Mouse (Mus musculus) hindbrain, embryonic 12.5 days (tissue): ENCODE results near the gene Sgsm2. TPM values are rescaled to one million over a fixed set of nuclear protein-coding genes. Genes with fewer than 3 reads are reported as not detected.

Source experiments
- ATAC-seq: fragments of 200-750 bp; cut with Nextera tagmentation; 2 replicates; pipeline ENCODE4 v1.8.0; 2017; ENCODE audit warnings: moderate TSS enrichment; ENCODE audit not compliant: low FRiP score
- H3K27ac ChIP-seq: fragments of 300-500 bp; sonication (generic); 2 replicates; pipeline ENCODE4 v1.5.1; 2016; ENCODE audit warnings: mild to moderate bottlenecking
- H3K27me3 ChIP-seq: fragments of 300-500 bp; sonication (generic); 2 replicates; pipeline ENCODE4 v1.6.1; 2016; ENCODE audit warnings: mild to moderate bottlenecking
- H3K36me3 ChIP-seq: fragments of 300-500 bp; sonication (generic); 2 replicates; pipeline ENCODE4 v1.6.1; 2016; ENCODE audit warnings: mild to moderate bottlenecking
- H3K4me1 ChIP-seq: fragments of 300-500 bp; sonication (generic); 2 replicates; pipeline ENCODE4 v1.6.1; 2016
- H3K4me2 ChIP-seq: fragments of 300-500 bp; sonication (generic); replicated peaks from 2 replicates; pipeline ENCODE4 v1.6.1; 2016; ENCODE audit warnings: mild to moderate bottlenecking
- H3K4me3 ChIP-seq: fragments of 300-500 bp; sonication (generic); 2 replicates; pipeline ENCODE4 v1.5.1; 2016; ENCODE audit warnings: mild to moderate bottlenecking
- H3K9ac ChIP-seq: fragments of 300-500 bp; sonication (generic); 2 replicates; pipeline ENCODE4 v1.6.1; 2016; ENCODE audit warnings: mild to moderate bottlenecking, moderate library complexity
- H3K9me3 ChIP-seq: fragments of 300-500 bp; sonication (generic); replicated peaks from 2 replicates; pipeline ENCODE4 v1.6.1; 2016; ENCODE audit warnings: mild to moderate bottlenecking
- WGBS: fragments of 180-500 bp; shearing (Covaris S2); methylation state at CpG from one replicate; pipeline ENCODE4 v1.1.7; 2016; 5-methylcytosine and 5-hydroxymethylcytosine counted together
- polyA plus RNA-seq: library from polyadenylated mRNA; unstranded; fragments of >200 nt; fragmentation: Nextera tagmentation; extraction: Ambion mirVana; gene quantifications from 2 replicates; pipeline ENCODE4 v1.2.1, GENCODE M21; 2016

Gene Sgsm2
- polyA plus RNA-seq, 1 experiment from 2014 or later = 16.1 TPM

DNA sequence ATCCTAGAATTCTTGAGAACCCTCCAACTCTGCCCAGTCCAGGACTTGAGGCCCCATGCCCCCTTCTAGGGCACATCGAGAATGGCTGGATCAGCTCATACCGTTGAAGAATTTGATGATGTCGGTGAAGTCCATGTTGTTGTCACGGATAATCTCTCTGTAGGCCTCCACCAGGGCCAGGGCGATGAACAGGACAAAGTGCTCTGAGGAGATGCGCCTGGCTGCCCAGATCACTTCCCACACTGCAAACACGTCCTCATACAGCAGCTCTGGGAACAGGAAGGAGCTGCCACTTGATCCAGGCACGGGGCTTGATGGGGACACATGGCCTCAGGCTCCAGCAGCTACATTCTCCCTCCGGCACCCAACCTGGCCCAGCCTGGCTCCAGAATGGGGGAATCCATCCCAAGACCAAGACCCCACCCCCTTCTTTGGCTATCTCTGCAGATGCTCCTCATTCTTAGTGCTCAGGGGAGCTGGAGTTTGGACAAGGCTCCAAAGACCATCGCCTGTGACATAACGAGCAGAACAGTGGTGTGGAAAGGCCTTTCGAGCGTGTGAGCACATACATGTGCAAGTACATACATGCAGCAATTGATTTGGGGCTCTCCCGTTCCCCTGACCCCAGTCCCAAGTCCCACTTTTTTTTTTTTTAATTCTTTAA is 45.7 kb downstream of the Sgsm2 start:
- Histone ChIP-seq H3K27me3 (no peaks in the 10 kb centered on the region), H3K9me3 (no peaks in the 10 kb centered on the region), H3K27ac (no peak overlapping the region), H3K4me1 (peaks cover 10% of the 10 kb centered on the region), H3K4me3 (no peak overlapping the region), H3K9ac (no peak overlapping the region), H3K36me3 (peaks cover 32% of the 10 kb centered on the region), H3K4me2 (no peak overlapping the region)
- WGBS = 85% methylated on average over 14 of the region's 14 CpGs
- no peak for ATAC-seq

DNA sequence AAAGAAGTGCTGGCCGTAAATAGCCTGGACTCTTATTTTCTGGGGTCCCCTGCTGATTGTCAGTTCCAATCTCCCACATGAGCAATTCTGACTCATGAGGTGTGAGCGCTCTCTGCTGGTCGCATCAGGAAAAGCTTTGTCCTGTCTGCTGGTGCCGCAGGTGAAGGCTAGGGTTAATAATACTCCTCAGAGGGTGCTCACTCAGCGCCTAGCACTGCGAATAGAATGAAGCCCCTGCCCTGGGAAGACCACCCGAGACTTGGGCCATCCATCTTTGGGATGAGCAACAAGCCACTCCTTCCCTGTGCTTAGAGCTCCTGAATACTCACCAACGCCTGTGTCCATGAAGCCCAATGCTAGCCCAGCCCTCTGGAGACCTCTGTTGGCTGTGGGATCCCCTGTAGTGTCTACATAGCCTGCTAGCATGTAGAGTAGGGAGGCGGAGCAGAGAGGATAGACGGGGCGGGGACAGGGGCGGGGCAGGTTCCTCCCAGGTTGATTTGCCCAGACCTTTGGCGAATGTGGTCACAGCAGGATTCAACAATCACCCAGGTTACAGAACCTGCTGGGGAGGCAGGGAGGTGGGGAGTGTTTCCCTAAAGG is 48.8 kb downstream of the Sgsm2 start:
- Histone ChIP-seq H3K4me3 (no peak overlapping the region), H3K4me1 (peaks cover 13% of the 10 kb centered on the region), H3K4me2 (0 out of 2 replicates have a peak overlapping the region, but pooled peaks have one; percentile 6), H3K36me3 (peaks cover 45% of the 10 kb centered on the region), H3K27me3 (no peaks in the 10 kb centered on the region), H3K9ac (no peak overlapping the region), H3K9me3 (0 out of 2 replicates have a peak, but pooled peaks cover 4% of the 10 kb centered on the region), H3K27ac (peak overlapping the region; percentile 40; the same call in 1 of the 2 replicates)
- peak; percentile 66 for ATAC-seq
- WGBS = 2% methylated on average over 13 of the region's 13 CpGs

DNA sequence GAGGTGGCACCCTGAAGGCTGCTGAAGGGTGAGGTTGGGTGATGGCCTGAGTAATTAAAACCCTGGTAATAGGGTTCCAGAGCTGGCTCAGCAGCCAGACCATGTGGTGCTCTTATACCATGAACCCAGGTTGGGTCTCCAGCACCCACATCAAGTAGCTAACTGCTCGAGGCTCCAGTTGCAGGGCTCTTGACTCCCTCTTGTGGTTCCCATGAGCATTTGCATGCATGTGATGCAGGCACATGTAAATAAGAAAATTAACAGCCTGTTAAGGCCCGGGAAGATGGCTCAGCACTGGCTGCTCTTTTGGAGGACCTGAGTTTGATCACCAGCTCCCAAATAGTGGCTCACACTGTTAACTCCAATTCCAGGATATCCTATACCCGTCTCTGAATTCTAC is 51.1 kb downstream of the Sgsm2 start:
- 68% methylated on average over 3 of the region's 3 CpGs for WGBS
- Histone ChIP-seq H3K36me3 (peaks cover 55% of the 10 kb centered on the region), H3K9ac (no peak overlapping the region)

DNA sequence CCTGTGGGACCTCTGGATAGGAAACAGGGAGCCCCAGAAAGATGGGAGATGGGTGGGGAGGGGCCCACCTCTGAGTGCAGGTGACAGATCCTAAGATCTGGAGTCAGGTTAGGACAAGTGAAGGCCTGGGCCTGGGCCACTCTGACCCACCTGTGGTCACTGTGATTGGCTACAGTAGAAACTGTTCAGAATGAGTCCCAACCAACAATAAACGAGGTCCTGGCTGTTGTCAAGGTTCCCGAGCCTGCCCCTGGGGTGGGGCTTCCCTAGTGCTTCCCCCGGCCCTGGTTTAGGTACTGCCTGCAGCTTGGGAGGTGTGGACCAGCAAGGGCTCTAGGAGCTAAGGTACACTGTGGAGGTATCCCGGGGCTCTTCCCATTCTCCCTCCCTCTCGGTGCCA is 53.1 kb downstream of the Sgsm2 start:
- 0 out of 2 replicates have a peak, but pooled peaks cover 4% of the 10 kb centered on the region for H3K9me3 ChIP-seq
- H3K4me3 ChIP-seq = no peak overlapping the region
- WGBS = 67% methylated on average over 5 of the region's 5 CpGs
- H3K27ac ChIP-seq = no peak overlapping the region
- ATAC-seq = no peak
- peaks cover 19% of the 10 kb centered on the region for H3K4me1 ChIP-seq
- peaks cover 42% of the 10 kb centered on the region for H3K36me3 ChIP-seq
- H3K4me2 ChIP-seq = no peak overlapping the region
- no peak overlapping the region for H3K9ac ChIP-seq
- no peaks in the 10 kb centered on the region for H3K27me3 ChIP-seq

More for the DNA sequence above, 51.1 kb downstream of the Sgsm2 start:
- Histone ChIP-seq H3K27me3 (no peaks in the 10 kb centered on the region), H3K4me1 (peaks cover 14% of the 10 kb centered on the region), H3K27ac (no peak overlapping the region), H3K4me3 (no peak overlapping the region), H3K9me3 (0 out of 2 replicates have a peak, but pooled peaks cover 4% of the 10 kb centered on the region), H3K4me2 (no peak overlapping the region)
- ATAC-seq = no peak

DNA sequence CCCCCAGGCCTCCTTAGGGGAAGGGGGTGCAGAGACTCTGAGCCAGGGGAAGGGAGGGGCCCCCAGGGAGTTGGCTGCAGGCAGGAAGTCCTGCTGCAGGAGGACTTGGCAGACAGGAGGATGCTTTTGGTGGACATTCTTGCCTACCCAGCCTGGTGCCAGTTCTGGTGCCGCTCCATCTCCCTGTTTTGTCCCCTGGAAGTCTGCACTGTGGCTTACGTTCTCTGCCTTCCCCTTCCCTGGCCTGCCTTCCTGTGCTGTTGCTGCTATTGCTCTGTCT is 53.5 kb downstream of the Sgsm2 start:
- Histone ChIP-seq H3K4me1 (peaks cover 19% of the 10 kb centered on the region), H3K9me3 (0 out of 2 replicates have a peak, but pooled peaks cover 4% of the 10 kb centered on the region), H3K27me3 (no peaks in the 10 kb centered on the region), H3K36me3 (peaks cover 42% of the 10 kb centered on the region), H3K9ac (0 out of 2 replicates have a peak overlapping the region, but pooled peaks have one; percentile 5), H3K27ac (no peak overlapping the region), H3K4me2 (no peak overlapping the region), H3K4me3 (no peak overlapping the region)
- 80% methylated on average over 2 of the region's 2 CpGs for WGBS
- no peak for ATAC-seq

DNA sequence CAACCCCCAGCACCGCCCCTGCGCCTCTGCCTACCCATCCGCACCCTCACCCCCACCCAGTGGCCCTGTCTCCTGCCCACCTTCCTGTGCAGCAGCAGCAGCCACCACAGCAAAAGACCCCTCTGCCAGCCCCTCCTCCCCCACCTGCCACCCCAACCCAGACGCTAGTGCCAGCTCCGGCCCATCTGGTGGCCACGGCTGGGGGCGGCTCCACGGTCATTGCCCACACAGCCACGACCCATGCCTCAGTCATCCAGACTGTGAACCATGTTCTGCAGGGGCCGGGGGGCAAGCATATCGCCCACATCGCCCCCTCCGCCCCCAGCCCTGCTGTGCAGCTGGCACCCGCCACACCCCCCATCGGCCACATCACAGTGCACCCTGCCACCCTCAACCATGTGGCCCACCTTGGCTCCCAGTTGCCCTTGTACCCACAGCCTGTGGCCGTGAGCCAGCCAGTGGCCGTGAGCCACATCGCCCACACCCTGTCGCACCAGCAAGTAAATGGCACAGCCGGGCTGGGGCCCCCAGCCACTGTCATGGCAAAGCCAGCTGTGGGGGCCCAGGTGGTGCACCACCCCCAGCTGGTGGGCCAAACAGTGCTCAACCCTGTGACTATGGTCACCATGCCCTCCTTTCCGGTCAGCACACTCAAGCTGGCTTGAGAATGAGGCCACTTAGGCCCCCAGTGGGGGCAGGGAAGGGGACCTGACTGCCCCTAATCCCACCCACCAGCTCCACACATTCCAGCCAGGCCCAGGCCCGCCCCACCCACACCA is 54.0 kb downstream of the Sgsm2 start:
- no peak overlapping the region for H3K27ac ChIP-seq
- H3K4me2 ChIP-seq = no peak overlapping the region
- 0 out of 2 replicates have a peak, but pooled peaks cover 4% of the 10 kb centered on the region for H3K9me3 ChIP-seq
- H3K36me3 ChIP-seq = peaks cover 42% of the 10 kb centered on the region
- ATAC-seq = no peak
- H3K27me3 ChIP-seq = no peaks in the 10 kb centered on the region
- WGBS = 91% methylated on average over 21 of the region's 22 CpGs
- no peak overlapping the region for H3K4me3 ChIP-seq
- peaks cover 17% of the 10 kb centered on the region for H3K4me1 ChIP-seq
- H3K9ac ChIP-seq = 0 out of 2 replicates have a peak overlapping the region, but pooled peaks have one; percentile 5

DNA sequence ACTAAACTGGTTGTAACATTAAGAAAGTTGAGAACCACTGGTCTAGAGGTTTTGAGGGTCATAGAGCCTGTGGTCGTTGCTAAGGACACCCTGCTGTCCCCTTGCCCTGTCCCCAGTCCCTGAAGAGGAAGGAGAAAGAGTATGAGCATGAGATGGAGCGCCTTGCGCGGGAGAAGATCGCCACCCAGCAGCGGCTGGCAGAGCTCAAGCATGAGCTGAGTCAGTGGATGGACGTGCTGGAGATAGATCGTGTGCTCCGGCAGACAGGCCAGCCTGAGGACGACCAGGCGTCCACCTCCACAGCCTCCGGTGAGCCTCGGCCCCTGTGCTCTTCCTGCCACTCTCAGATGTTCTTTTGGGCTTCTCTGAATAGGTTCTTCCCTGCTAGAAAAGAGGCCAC is 54.8 kb downstream of the Sgsm2 start:
- H3K36me3 ChIP-seq = peaks cover 42% of the 10 kb centered on the region
- 86% methylated on average over 13 of the region's 13 CpGs for WGBS

DNA sequence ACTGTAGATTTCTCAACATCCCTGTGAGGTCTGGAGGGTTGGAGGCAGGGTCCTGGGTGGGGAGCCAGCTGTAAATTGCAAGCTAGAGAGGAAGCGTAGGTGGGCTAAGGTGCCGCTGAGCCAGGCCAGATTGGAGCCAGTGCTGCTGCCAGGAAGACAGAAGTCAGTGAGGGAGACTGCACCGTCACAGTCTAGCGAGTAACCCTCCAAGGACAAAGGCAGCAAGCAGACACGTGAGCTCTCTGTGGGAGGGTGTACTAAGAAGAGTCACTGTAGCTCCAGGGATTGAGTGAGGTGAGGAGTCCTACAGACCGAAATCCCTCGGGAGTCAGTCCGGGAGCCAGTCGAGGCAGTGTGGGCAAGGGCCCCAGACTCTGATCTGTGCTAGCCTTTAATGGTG is 55.5 kb downstream of the Sgsm2 start:
- Histone ChIP-seq H3K9me3 (0 out of 2 replicates have a peak, but pooled peaks cover 4% of the 10 kb centered on the region), H3K27me3 (no peaks in the 10 kb centered on the region), H3K9ac (no peak overlapping the region), H3K4me3 (no peak overlapping the region), H3K36me3 (peaks cover 47% of the 10 kb centered on the region), H3K4me1 (peaks cover 28% of the 10 kb centered on the region), H3K4me2 (no peak overlapping the region), H3K27ac (no peak overlapping the region)
- no peak for ATAC-seq
- 78% methylated on average over 9 of the region's 9 CpGs for WGBS

More for the DNA sequence above, 54.8 kb downstream of the Sgsm2 start:
- Histone ChIP-seq H3K9ac (no peak overlapping the region), H3K4me3 (no peak overlapping the region), H3K9me3 (0 out of 2 replicates have a peak, but pooled peaks cover 4% of the 10 kb centered on the region), H3K27ac (no peak overlapping the region), H3K27me3 (no peaks in the 10 kb centered on the region), H3K4me1 (peaks cover 22% of the 10 kb centered on the region), H3K4me2 (no peak overlapping the region)
- no peak for ATAC-seq

DNA sequence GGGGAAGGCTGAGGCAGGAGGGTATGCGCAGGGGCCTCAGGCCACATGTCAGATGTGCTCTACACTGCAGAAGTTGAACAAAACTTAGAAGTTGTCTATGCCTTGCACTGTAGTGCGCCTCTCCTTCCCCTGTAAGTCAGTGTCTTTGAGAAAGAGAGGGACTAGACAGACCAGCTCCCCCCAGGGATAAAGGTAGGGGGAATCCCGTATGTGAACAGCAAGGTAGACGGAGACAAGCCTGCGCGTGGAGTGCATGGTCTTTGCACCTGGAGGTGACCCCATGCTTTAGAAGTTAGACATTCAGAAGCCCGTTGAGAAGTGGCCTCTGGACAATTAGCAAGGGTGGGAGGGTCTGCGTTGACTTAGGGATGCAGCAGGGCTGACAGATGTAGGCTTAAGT is 56.1 kb downstream of the Sgsm2 start:
- Histone ChIP-seq H3K9ac (no peak overlapping the region), H3K27me3 (no peaks in the 10 kb centered on the region), H3K9me3 (0 out of 2 replicates have a peak, but pooled peaks cover 4% of the 10 kb centered on the region), H3K4me2 (no peak overlapping the region), H3K4me3 (no peak overlapping the region), H3K36me3 (peaks cover 45% of the 10 kb centered on the region), H3K4me1 (peaks cover 32% of the 10 kb centered on the region), H3K27ac (no peak overlapping the region)
- WGBS = 87% methylated on average over 8 of the region's 8 CpGs
- no peak for ATAC-seq

DNA sequence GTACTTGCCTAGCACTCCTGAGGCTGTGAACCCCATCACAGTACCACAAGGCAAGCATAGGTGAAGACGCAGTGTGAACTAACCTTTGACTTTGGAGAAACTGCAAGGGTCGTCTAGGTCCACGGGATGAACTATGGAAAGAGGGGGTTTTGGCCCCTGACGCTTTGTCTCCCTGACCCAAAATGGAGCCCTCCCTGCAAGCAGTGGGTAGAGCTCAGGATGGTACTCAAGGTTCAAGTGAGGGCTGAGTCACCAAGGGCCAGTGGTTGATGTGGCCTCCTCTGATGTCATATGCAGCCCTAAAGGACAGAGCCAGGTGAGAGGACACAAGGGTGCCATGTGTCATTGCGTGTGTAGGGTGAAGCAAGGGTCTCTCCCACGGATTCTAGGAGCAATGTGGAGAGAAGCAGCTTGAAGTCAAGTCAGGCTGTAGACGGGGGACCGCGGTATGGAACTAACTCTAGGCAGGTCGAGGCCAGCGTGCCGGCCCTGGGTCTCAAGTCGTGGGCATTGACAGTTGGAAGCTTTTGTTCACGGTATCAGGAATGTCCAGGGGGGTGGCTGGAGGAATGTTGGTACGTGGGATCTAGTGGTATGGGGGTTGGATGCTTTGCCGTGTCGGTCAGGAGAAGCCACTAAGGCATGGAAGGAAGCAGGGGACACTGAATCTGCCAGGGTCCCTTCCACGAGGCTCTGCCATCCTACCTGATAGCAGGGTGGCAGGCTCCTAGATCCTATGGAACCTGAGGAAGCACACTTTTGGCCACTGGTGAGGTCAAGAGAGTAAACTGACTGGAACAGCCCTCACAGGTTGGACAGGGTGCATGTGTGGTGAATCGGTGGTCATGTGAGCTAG is 56.8 kb downstream of the Sgsm2 start:
- Histone ChIP-seq H3K9ac (no peak overlapping the region), H3K4me3 (no peak overlapping the region), H3K27me3 (no peaks in the 10 kb centered on the region), H3K36me3 (peaks cover 40% of the 10 kb centered on the region), H3K4me2 (no peak overlapping the region), H3K27ac (no peak overlapping the region), H3K9me3 (0 out of 2 replicates have a peak, but pooled peaks cover 2% of the 10 kb centered on the region), H3K4me1 (peaks cover 36% of the 10 kb centered on the region)
- ATAC-seq = no peak
- WGBS = 91% methylated on average over 19 of the region's 19 CpGs

DNA sequence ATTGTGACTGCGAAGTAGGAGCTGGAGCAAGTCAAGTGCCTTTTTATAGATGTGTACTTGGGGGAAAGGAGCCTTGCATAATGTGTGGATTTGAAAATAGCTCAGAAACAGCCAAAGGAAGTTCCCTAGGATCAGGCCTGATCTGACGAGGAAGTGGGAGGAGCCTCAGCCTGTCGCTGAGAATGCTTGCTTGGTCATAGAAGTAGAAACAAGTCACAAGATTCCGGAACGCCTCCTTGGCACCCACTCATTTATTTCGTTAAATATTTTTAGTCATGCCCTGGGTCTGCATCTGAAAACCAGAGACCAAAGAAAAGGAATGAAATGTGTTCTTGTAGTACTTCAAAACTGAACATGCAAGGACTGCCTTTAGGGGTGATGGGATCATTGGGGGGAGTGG is 57.9 kb downstream of the Sgsm2 start:
- H3K27ac ChIP-seq = peak overlapping the region; percentile 92
- H3K4me1 ChIP-seq = peaks cover 45% of the 10 kb centered on the region
- H3K9ac ChIP-seq = no peak overlapping the region
- WGBS = 52% methylated on average over 6 of the region's 6 CpGs
- H3K36me3 ChIP-seq = peaks cover 30% of the 10 kb centered on the region
- H3K27me3 ChIP-seq = no peaks in the 10 kb centered on the region
- H3K4me2 ChIP-seq = peak overlapping the region; percentile 62
- peak overlapping the region; percentile 62; the same call in 1 of the 2 replicates for H3K4me3 ChIP-seq
- no peak for ATAC-seq
- H3K9me3 ChIP-seq = no peaks in the 10 kb centered on the region
